Mouse (Mus musculus) kidney, embryonic 14.5 days (tissue): ENCODE data around the gene Cog4. TPM values are rescaled to one million over a fixed set of nuclear protein-coding genes. Genes with fewer than 3 reads are reported as not detected.
A peak's percentile ranks its signal among the peaks of the same experiment; 100 is the strongest.

ENCODE experiments used
- ATAC-seq: fragments of 200-750 bp; cut with Nextera tagmentation; 2 replicates; pipeline ENCODE4 v1.8.0; 2017; ENCODE audit warnings: moderate number of reproducible peaks, mild to moderate bottlenecking, moderate TSS enrichment, moderate library complexity; ENCODE audit not compliant: low FRiP score, low TSS enrichment
- H3K27ac ChIP-seq: fragments of 300-500 bp; sonication (generic); 2 replicates; pipeline ENCODE4 v1.5.1; 2014; ENCODE audit warnings: low read depth, mild to moderate bottlenecking, low read length, moderate library complexity, mixed read lengths
- H3K27me3 ChIP-seq: fragments of 300-500 bp; sonication (generic); 2 replicates; pipeline ENCODE4 v1.6.1; 2014; ENCODE audit warnings: mild to moderate bottlenecking, low read length; ENCODE audit not compliant: control insufficient read depth, insufficient read depth
- H3K36me3 ChIP-seq: fragments of 300-500 bp; sonication (generic); 2 replicates; pipeline ENCODE4 v1.6.1; 2014; ENCODE audit warnings: low read length, mixed read lengths; ENCODE audit not compliant: control insufficient read depth, insufficient read depth
- H3K4me1 ChIP-seq: fragments of 300-500 bp; sonication (generic); 2 replicates; pipeline ENCODE4 v1.6.1; 2014; ENCODE audit warnings: low read length, mixed read lengths; ENCODE audit not compliant: control insufficient read depth, insufficient read depth
- H3K4me2 ChIP-seq: fragments of 300-500 bp; sonication (generic); replicated peaks from 2 replicates; pipeline ENCODE4 v1.6.1; 2014; ENCODE audit warnings: low read depth, mild to moderate bottlenecking, low read length
- H3K4me3 ChIP-seq: fragments of 300-500 bp; sonication (generic); 2 replicates; pipeline ENCODE4 v1.5.1; 2014; ENCODE audit warnings: mild to moderate bottlenecking, low read length
- H3K9ac ChIP-seq: fragments of 300-500 bp; sonication (generic); 2 replicates; pipeline ENCODE4 v1.6.1; 2014; ENCODE audit warnings: low read depth, mild to moderate bottlenecking, low read length, moderate library complexity
- H3K9me3 ChIP-seq: fragments of 300-500 bp; sonication (generic); 2 replicates; pipeline ENCODE4 v1.6.1; 2016; ENCODE audit warnings: low read length; ENCODE audit not compliant: control insufficient read depth
- WGBS: fragments of 180-500 bp; shearing (Covaris S2); extraction: QIAGEN DNeasy Blood & Tissue Kit; methylation state at CpG from one replicate; pipeline ENCODE4 v1.1.7; 2014; 5-methylcytosine and 5-hydroxymethylcytosine counted together
- polyA plus RNA-seq: library from polyadenylated mRNA; unstranded; fragments of >200 nt; fragmentation: Nextera tagmentation; extraction: Ambion mirVana; gene quantifications from 2 replicates; pipeline ENCODE4 v1.2.1, GENCODE M21; 2014

Gene Cog4
- polyA plus RNA-seq, 1 experiment from 2014 or later = 69.3 TPM

DNA sequence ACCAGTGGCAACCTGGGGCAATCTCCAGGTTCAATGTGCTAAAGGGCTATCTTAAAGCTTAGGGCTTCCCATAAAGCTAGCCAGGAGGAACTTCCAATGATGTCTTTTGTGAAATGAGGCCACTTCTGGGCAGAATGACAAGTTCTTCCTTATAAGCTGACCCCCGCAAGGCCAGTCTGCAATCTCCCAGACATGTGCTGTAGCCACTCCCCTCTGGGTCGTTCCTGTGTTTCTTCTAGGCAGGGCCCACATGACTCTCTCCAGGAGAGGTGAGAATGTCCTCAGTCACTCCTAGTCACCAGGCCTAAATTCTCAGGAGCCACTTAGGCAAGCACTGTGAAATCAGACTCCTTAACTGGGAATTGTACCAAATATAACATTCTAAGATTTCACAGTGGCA, 36.6 kb upstream of the Cog4 start:
- H3K9me3 ChIP-seq = no peaks in the 10 kb centered on the region
- H3K36me3 ChIP-seq = peaks cover 59% of the 10 kb centered on the region
- peaks cover 19% of the 10 kb centered on the region for H3K4me1 ChIP-seq
- H3K4me3 ChIP-seq = no peak overlapping the region
- no peak overlapping the region for H3K9ac ChIP-seq
- no peak overlapping the region for H3K27ac ChIP-seq
- no peak overlapping the region for H3K4me2 ChIP-seq
- H3K27me3 ChIP-seq = no peaks in the 10 kb centered on the region
- no peak for ATAC-seq
- WGBS = 38% methylated on average over 2 of the region's 2 CpGs

DNA sequence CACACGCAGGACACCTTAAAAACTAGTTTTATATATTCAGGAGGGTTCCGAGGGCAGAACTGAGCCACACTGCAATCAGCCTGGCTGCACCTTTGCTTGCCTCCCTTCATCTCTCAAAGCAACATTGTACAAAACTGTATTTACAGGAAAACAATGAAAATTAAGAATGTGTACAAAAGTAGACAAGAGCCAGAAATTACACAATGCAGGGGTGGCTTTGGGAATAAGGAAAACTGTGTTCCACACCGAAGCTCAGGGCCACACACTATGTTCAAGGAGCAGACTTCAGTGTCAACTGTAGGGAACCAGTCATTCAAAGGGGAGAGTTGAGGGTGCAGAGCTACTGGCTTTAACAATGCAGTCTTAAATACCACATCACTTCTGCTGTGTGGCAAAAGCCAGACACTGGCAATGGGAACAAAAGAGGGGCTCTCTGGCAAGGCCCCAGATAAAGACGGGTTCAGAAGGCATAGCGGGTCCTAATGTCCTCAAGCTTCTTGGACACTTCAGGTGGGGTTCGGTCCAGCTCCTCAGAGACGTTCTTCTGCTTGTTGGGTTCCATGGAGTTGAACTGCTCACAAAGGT, 35.8 kb upstream of the Cog4 start:
- peaks cover 66% of the 10 kb centered on the region for H3K36me3 ChIP-seq
- H3K9me3 ChIP-seq = no peaks in the 10 kb centered on the region
- no peak for ATAC-seq
- H3K4me3 ChIP-seq = no peak overlapping the region
- peaks cover 17% of the 10 kb centered on the region for H3K4me1 ChIP-seq
- WGBS = 87% methylated on average over 7 of the region's 7 CpGs
- no peaks in the 10 kb centered on the region for H3K27me3 ChIP-seq
- H3K4me2 ChIP-seq = no peak overlapping the region
- no peak overlapping the region for H3K9ac ChIP-seq
- H3K27ac ChIP-seq = peak overlapping the region; percentile 17; the same call in 1 of the 2 replicates

DNA sequence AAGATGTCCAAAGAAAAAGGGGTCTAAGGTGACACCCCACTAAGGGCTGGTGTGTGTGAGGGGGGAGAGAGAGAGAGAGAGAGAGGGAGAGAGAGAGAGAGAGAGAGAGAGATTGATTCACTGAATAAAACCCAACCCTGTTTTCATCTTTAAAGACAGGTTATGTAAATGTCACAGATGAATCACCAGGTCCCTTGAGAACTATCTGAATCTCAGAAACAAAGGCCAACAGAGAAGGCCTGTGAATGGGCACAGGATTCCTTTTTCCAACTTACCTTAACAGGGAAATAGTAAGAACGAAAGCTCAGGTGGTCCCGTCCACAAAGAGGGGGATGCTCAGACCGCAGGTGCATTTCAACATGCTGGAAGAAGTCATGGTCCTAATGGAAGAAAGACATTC, 35.3 kb upstream of the Cog4 start:
- no peak for ATAC-seq
- Histone ChIP-seq H3K27ac (no peak overlapping the region), H3K9ac (no peak overlapping the region), H3K9me3 (no peaks in the 10 kb centered on the region), H3K4me2 (no peak overlapping the region), H3K36me3 (peaks cover 71% of the 10 kb centered on the region), H3K4me1 (peaks cover 15% of the 10 kb centered on the region; the same call in 1 of the 2 replicates), H3K27me3 (no peaks in the 10 kb centered on the region), H3K4me3 (no peak overlapping the region)
- WGBS = 93% methylated on average over 3 of the region's 3 CpGs

DNA sequence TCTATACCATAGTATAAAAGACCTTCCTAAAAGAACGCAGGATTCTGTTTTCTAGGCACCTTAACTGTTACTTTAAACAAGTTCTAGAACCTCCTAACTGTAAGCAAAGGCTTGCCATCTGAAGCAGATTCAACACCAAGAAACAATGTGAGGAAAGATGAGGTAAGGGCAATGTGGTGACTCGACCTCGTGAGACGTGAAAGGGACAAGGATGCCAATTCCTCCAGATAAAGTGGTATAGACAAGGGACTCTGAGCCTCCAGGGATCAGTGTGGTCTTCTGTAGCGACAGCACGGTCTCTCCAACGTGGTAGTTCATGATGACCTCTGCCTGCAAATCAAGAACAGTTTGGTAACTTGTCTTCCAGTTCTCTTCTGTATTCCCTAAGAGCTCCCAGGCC, 34.6 kb upstream of the Cog4 start:
- Histone ChIP-seq H3K9me3 (no peaks in the 10 kb centered on the region), H3K4me2 (no peak overlapping the region), H3K27ac (no peak overlapping the region), H3K4me3 (no peak overlapping the region), H3K36me3 (peaks cover 78% of the 10 kb centered on the region), H3K27me3 (no peaks in the 10 kb centered on the region), H3K4me1 (peaks cover 15% of the 10 kb centered on the region; the same call in 1 of the 2 replicates), H3K9ac (no peak overlapping the region)
- WGBS = 95% methylated on average over 7 of the region's 7 CpGs
- ATAC-seq = no peak

DNA sequence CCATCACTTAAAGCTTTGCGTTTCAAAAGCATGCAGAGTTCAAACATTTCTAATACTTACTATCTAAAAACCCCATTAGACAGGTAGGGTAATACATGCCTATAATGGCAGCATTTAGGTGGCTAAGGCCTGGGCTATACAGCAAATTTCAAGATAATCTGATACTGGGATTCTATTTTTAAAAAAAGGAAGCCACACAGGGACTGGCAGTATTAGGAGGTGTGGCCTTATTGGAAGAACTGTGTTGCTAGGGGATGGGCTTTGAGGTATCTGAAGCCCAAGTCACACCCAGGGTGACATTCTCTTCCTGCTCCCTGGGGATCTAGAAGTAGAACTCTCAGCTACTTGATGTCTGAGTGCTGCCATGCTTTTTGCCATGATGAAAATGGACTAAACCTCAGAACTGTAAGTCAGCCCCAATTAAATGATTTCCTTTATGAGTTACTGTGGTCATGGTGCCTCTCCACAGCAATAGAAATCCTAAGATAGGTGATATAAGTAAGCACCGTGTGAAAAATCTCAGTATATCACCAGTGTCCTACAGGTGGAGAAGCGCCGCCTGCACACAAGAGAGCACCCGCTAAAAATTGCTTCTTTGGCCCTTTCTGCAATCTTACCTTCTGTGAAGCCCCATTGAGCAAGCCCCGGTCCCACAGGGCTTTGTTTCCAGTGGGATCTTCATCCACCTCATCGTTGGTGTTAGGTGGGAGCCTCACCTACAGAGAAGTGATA, 33.9 kb upstream of the Cog4 start:
- no peak overlapping the region for H3K4me3 ChIP-seq
- H3K4me2 ChIP-seq = no peak overlapping the region
- ATAC-seq = no peak
- peaks cover 15% of the 10 kb centered on the region; the same call in 1 of the 2 replicates for H3K4me1 ChIP-seq
- H3K27ac ChIP-seq = no peak overlapping the region
- no peaks in the 10 kb centered on the region for H3K9me3 ChIP-seq
- peaks cover 85% of the 10 kb centered on the region for H3K36me3 ChIP-seq
- WGBS = 98% methylated on average over 7 of the region's 7 CpGs
- no peaks in the 10 kb centered on the region for H3K27me3 ChIP-seq
- H3K9ac ChIP-seq = no peak overlapping the region

DNA sequence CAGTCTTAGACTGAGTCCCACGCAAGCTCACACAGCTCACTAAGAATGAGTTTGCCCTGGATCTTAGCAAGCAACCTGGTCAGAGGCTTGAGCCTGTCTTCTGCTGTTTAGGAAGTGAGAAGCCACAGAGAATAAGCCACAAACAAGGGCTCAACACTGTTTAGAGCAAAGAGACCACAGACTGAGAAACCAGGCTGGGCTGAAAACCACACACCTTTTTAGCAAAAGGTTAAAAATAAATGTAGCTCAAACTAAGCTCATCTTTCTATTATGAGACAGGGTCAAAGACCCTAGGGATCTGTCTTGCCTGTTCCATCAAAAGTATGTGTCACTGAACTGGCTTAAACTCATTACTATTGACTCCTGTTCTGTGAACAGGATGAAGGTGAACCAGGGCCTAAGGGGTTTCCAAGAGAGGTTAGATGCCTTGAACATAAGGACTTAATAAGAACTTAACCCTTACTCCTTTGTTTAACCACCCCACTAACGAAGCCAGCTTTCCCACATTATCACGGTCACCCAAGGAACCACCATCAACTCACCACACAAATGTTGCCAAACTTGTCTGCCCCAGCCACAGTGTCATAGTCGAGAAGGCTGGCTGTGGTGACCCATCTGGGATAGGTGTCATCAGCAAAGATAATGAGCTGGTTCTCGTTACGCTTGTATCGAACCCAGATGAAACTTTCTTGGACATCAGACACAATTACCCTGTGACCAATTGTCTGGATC, 33.2 kb upstream of the Cog4 start:
- no peak overlapping the region for H3K27ac ChIP-seq
- no peak overlapping the region for H3K4me2 ChIP-seq
- no peaks in the 10 kb centered on the region for H3K27me3 ChIP-seq
- H3K9ac ChIP-seq = no peak overlapping the region
- peaks cover 12% of the 10 kb centered on the region; the same call in 1 of the 2 replicates for H3K4me1 ChIP-seq
- WGBS = 95% methylated on average over 7 of the region's 7 CpGs
- no peaks in the 10 kb centered on the region for H3K9me3 ChIP-seq
- no peak overlapping the region for H3K4me3 ChIP-seq
- ATAC-seq = no peak
- H3K36me3 ChIP-seq = peaks cover 93% of the 10 kb centered on the region

DNA sequence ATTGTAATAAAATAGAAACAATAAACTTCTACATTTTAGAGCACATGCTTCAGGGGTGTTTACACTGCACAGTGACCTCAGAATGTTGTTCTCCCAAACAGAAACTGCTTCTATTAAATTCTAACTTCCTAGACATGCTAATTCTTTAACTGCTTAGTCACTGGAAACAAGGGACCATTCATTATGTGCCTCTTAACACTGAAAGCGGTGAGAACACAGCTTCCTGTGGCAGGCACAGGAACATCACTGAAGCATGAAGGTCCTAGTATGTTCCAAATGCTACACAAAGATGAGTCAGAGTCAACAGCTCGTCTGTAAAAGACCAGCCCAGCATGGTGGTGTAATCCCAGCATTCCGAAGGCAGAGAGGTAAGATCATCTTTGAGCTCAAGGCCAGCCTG, 31.1 kb upstream of the Cog4 start:
- H3K4me3 ChIP-seq = no peak overlapping the region
- 64% methylated on average over 3 of the region's 3 CpGs for WGBS
- H3K9me3 ChIP-seq = no peaks in the 10 kb centered on the region
- no peak overlapping the region for H3K9ac ChIP-seq
- H3K4me1 ChIP-seq = no peaks in the 10 kb centered on the region
- H3K4me2 ChIP-seq = no peak overlapping the region
- peaks cover 100% of the 10 kb centered on the region for H3K36me3 ChIP-seq
- no peak for ATAC-seq
- no peak overlapping the region for H3K27ac ChIP-seq
- no peaks in the 10 kb centered on the region for H3K27me3 ChIP-seq

DNA sequence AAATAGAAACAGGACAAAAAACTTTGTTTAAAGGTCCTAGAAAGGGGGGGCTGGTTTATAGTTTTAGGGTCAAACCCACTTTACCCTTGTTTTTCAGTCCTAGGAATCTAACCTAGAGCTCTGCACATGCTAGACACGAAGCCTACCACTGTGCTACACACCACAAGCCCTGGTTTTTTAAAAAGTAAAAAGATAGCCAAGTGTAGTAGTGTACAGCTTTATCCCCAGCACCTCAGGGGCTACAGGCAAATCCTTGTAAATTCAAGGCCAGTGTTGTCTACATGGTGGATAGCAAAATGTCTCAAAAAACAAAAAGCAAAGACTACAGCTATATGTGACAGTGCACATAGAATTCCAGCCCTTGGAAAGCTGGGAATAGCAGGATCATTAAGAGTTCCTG, 29.4 kb upstream of the Cog4 start:
- Histone ChIP-seq H3K27me3 (no peaks in the 10 kb centered on the region), H3K4me2 (no peak overlapping the region), H3K4me1 (no peaks in the 10 kb centered on the region), H3K4me3 (no peak overlapping the region), H3K27ac (no peak overlapping the region), H3K36me3 (peaks cover 100% of the 10 kb centered on the region), H3K9ac (no peak overlapping the region), H3K9me3 (no peaks in the 10 kb centered on the region)
- WGBS = 93% methylated on average over 1 of the region's 1 CpGs
- no peak for ATAC-seq

DNA sequence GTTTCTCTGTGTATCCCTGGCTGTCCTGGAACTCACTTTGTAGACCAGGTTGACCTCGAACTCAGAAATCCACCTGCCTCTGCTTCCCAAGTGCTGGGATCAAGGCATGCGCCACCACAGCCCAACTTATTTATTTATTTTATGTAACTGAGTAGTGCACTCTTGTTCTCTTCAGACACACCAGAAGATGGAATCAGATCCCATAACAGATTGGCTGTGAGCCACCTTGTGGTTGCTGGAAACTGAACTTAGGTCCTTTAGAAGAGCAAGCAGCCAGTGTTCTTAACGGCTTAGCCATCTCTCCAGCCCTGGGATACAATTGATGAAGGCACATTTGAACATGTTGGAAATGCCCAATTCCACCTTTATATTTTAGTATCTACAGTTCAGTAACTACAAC, 27.8 kb upstream of the Cog4 start:
- 82% methylated on average over 3 of the region's 3 CpGs for WGBS
- ATAC-seq = no peak

More for the DNA sequence above, 27.8 kb upstream of the Cog4 start:
- Histone ChIP-seq H3K9ac (no peak overlapping the region), H3K36me3 (peaks cover 100% of the 10 kb centered on the region), H3K4me3 (no peak overlapping the region), H3K4me2 (no peak overlapping the region), H3K27ac (no peak overlapping the region), H3K27me3 (no peaks in the 10 kb centered on the region), H3K4me1 (no peaks in the 10 kb centered on the region), H3K9me3 (no peaks in the 10 kb centered on the region)
